Mouse (Mus musculus): Measurements from ENCODE around the gene Ulk4. TPM values are rescaled to one million over a fixed set of nuclear protein-coding genes. Genes with fewer than 3 reads are reported as not detected.
"Not testable (repeated sequence)": the region's sequence is repeated elsewhere in the genome, so short reads cannot be mapped to it uniquely, and the experiment has no call there.

Ulk4 gene
- polyA plus RNA-seq, 1 experiment: 14.9 TPM

DNA sequence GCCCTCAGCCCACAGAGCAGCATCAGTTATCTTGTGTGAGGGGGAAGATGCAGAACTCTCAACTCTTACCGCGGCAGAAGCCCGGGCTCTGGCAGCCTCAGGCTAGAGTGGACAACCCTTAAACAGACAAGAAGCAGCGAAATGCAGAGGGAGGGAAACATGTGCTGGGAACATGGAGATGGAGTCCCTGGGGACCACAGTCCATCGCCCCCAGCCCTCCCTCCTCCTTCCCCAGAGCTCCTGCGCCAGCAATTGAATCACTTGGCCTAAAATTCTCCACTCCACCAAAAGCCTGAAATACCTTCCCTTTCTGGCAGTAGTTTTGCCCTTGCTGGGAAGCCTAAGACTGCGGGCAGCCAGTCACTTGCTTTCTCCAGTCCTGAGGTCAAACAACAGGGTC is 72.0 kb downstream of the Ulk4 start:
- no peak for DNase-seq
- Histone ChIP-seq H3K4me1 (ENCODE audit: control insufficient read depth, insufficient read depth, low read length) (no peaks in the 10 kb centered on the region), H3K4me3 (replicated peaks; ENCODE audit: extremely low read depth, low read depth, low read length) (no peak overlapping the region)
- TF ChIP-seq POLR2A (IDR thresholded peaks at IDR 0.05; ENCODE audit: borderline replicate concordance, extremely low read depth, low read depth, low read length): no peak
- 65% methylated on average over 7 of the region's 7 CpGs for WGBS

DNA sequence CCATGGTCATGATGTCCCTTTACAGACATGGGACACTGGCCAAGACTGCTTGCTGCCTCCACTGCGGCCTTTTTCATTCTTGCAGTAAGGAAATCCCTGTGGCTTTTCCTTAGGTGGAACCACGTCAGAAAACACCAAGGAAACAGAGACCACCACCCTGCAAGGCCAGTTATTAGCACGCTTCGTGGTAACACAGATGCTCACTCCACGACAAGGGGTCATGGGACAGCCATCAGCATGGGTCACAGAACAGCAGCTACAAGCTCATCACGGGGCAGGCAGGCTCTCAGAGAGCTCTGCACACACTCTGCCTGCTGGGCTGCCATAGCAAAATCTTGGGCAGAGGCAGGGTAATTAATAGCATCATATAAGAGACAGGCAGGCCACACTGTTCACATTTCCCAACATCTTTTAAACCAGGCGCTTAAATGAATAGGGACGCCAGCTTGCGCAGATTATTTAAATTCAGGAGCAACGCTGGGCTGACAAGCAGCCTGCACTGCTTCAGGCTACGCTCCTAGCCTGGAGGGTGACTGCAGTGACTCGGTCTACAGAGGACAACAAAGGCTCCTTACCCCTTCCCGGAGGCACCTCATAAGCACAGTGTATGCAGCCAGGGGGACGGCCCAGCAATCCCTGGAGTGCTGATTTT is 72.7 kb downstream of the Ulk4 start:
- DNase-seq: no peak
- Histone ChIP-seq H3K4me3 (replicated peaks; ENCODE audit: extremely low read depth, low read depth, low read length) (no peak overlapping the region), H3K4me1 (ENCODE audit: control insufficient read depth, insufficient read depth, low read length) (no peaks in the 10 kb centered on the region)
- 82% methylated on average over 14 of the region's 14 CpGs for WGBS
- no peak for TF ChIP-seq POLR2A (IDR thresholded peaks at IDR 0.05; ENCODE audit: borderline replicate concordance, extremely low read depth, low read depth, low read length)
- no peak for TF ChIP-seq CTCF (IDR thresholded peaks at IDR 0.05; ENCODE audit: insufficient read depth, low read length)

DNA sequence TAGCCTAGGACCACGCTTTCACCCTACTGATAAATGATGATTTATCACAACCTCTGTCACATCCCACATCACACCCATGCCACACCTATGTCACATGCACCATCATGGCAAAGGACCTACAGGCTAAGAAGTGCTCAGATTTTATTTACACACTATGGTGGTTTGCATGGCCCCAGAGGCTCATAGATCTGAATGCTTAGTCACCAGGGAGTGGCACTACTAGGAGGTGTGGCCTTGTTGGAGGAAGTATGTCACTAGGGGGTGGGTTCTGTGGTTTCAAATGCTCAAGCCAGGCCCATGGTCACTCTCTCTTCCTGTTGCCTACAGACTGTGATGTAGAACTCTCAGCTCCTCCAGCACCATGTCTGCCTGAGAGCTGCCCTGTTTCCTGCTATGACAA is 73.3 kb downstream of the Ulk4 start:
- WGBS: 88% methylated on average over 1 of the region's 1 CpGs
- TF ChIP-seq CTCF (IDR thresholded peaks at IDR 0.05; ENCODE audit: insufficient read depth, low read length) (no peak), POLR2A (IDR thresholded peaks at IDR 0.05; ENCODE audit: borderline replicate concordance, extremely low read depth, low read depth, low read length) (no peak)
- no peaks in the 10 kb centered on the region for H3K4me1 ChIP-seq (ENCODE audit: control insufficient read depth, insufficient read depth, low read length)
- DNase-seq: no peak
- no peak overlapping the region for H3K4me3 ChIP-seq (replicated peaks; ENCODE audit: extremely low read depth, low read depth, low read length)

DNA sequence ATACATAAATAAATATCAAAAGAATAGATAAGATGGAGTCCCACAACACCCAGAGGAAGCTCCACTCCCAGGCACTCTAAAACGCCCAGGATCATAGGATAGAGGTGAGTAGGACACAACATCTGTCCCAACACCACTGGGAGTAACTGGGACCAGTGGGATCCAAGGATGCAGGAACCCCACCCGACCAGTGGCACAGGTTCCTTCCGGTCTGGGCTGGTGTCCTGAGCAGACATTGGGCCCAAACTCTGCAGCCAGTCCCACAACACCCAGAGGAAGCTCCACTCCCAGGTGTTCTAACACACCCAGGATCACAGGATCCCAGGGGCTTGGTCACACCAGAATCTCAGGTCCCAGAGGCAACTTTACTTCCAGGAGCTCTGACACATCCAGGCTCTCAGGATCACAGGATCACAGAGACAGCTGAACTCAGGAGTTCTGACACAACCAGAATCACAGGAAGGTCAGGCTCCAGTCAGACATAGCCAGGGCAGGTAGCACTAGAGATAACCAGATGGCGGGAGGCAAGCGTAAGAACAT is 77.8 kb downstream of the Ulk4 start:
- H3K4me1 ChIP-seq (ENCODE audit: control insufficient read depth, insufficient read depth, low read length); H3K4me3 ChIP-seq (replicated peaks; ENCODE audit: extremely low read depth, low read depth, low read length); DNase-seq: not testable (repeated sequence)
- 82% methylated on average over 5 of the region's 5 CpGs for WGBS

DNA sequence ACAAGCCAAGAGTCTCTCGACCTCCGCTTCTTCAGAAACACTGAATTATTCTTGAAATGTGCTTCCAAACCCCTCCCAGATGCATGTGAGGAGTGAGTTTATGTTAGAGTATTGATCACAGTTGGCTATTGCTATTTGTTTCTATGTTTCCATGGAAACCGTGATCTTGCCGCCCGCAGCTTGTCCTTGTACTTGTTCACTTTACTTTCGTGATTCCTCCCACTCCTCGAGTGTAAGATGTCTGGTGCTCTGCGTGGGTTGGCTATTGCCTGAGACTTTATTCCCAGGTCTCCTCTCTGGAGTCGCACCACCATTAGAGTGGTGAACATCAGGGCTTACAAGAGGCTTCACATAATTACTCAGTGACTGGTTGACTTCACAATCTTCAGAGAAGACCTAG is 80.5 kb downstream of the Ulk4 start:
- Histone ChIP-seq H3K4me3 (replicated peaks; ENCODE audit: extremely low read depth, low read depth, low read length) (no peak overlapping the region), H3K4me1 (ENCODE audit: control insufficient read depth, insufficient read depth, low read length) (no peaks in the 10 kb centered on the region)
- DNase-seq: no peak
- TF ChIP-seq CTCF (IDR thresholded peaks at IDR 0.05; ENCODE audit: insufficient read depth, low read length) (no peak), POLR2A (IDR thresholded peaks at IDR 0.05; ENCODE audit: borderline replicate concordance, extremely low read depth, low read depth, low read length) (no peak)
- WGBS: 84% methylated on average over 9 of the region's 9 CpGs

DNA sequence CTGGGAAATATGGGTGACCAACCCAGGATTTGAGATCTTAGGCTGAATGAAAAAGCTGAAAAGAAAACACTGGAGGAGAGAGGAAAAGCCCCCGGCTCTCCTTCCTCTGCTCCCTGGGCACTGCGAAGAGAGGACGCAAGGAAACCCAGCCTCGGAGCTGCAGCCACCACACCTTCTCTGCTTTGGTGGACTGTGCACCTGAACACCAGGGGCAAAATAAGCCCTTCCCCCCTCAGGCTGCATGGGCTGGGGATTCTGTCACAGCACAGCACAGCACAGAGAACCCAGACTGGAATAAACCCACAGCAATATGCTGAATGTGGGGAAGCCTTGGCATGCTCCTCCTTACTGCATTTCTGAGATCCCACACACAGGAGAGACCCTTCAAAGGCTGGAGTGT is 81.9 kb downstream of the Ulk4 start:
- Histone ChIP-seq H3K4me1 (ENCODE audit: control insufficient read depth, insufficient read depth, low read length) (no peaks in the 10 kb centered on the region), H3K4me3 (replicated peaks; ENCODE audit: extremely low read depth, low read depth, low read length) (no peak overlapping the region)
- TF ChIP-seq POLR2A (IDR thresholded peaks at IDR 0.05; ENCODE audit: borderline replicate concordance, extremely low read depth, low read depth, low read length) (no peak), CTCF (IDR thresholded peaks at IDR 0.05; ENCODE audit: insufficient read depth, low read length) (no peak)
- no peak for DNase-seq
- WGBS: 91% methylated on average over 4 of the region's 4 CpGs

DNA sequence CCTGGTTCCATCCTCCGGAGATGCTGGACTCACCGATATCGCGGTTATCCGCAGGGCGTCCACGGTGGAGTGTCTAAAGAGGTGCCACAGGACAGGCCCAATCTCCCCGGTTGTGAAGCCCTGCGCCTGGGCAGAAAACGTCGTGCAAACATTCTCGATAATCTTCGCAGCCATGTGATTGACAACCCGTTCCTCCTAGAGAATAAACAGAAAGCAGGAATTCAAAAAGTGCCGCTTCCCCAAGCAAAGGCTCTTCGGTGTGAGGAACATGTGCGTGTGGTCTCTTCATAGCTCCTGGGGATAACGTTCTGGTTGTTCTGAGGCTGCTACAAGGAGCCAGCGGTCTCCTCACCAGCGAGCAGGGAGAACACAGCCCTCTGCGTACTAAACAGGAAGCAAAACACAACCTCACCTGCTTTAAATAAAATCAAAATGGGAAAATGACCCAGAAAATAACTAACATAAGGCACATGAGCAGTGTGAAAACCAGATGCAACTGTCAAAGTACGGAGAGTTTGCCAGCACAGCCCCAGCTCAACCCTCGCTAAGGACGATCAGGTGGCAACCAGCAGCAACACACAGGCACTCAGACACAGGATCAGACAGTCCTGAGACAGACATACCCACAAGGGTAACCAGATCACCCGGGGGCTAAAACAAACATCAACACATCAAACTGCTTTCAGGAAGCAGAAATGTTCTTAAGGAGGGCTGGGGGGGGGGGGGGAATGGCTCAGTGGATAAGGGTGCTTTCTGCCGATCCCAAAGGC is 84.2 kb downstream of the Ulk4 start:
- H3K4me3 ChIP-seq (replicated peaks; ENCODE audit: extremely low read depth, low read depth, low read length): no peak overlapping the region
- no peak for TF ChIP-seq CTCF (IDR thresholded peaks at IDR 0.05; ENCODE audit: insufficient read depth, low read length)
- TF ChIP-seq POLR2A (IDR thresholded peaks at IDR 0.05; ENCODE audit: borderline replicate concordance, extremely low read depth, low read depth, low read length): no peak

DNA sequence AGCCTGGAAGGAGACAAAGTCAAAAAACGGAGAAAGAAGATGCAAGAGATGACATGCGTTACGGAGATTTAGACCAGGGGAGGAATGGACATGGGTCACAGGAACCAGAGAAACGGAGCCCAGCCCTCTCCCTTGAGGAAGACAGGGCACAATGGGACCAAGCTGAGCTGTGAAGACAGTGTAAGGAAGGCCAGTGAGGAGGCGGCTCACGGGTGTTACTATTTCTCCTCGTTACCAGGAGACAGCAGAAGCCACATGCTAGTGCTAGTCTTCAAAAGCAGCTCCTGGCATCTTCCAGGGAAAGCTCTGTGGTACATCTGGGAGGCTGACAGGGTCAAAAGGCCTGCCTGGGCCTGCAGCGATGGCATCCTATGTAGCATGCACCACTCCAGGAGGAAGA is 89.2 kb downstream of the Ulk4 start:
- TF ChIP-seq CTCF (IDR thresholded peaks at IDR 0.05; ENCODE audit: insufficient read depth, low read length) (no peak), POLR2A (IDR thresholded peaks at IDR 0.05; ENCODE audit: borderline replicate concordance, extremely low read depth, low read depth, low read length) (no peak)
- no peaks in the 10 kb centered on the region for H3K4me1 ChIP-seq (ENCODE audit: control insufficient read depth, insufficient read depth, low read length)
- DNase-seq: no peak
- WGBS: 83% methylated on average over 8 of the region's 8 CpGs
- H3K4me3 ChIP-seq (replicated peaks; ENCODE audit: extremely low read depth, low read depth, low read length): no peak overlapping the region

More for the DNA sequence above, 84.2 kb downstream of the Ulk4 start:
- H3K4me1 ChIP-seq (ENCODE audit: control insufficient read depth, insufficient read depth, low read length): no peaks in the 10 kb centered on the region
- WGBS: 92% methylated on average over 26 of the region's 26 CpGs
- DNase-seq: no peak

DNA sequence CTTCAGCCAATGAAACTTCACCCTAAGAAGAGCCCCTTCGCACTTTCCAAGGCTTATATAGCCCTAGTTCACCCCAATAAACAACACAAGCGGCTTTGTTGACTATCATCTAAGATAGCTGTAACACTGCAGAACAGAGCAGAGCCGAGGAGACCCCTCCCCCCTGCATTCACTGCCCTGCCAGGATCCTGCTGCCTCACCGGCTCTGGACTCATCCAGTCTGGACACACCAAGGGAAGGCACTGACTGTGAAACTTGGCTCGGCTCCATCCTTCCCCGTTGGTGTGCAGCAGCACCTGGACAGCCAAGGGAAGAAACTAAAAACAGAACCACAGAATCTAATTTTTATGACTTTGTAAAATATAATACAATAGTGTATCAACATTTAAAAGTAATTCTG is 91.2 kb downstream of the Ulk4 start:
- no peak for DNase-seq
- WGBS: 48% methylated on average over 6 of the region's 6 CpGs
- H3K4me1 ChIP-seq (ENCODE audit: control insufficient read depth, insufficient read depth, low read length): no peaks in the 10 kb centered on the region
- TF ChIP-seq CTCF (IDR thresholded peaks at IDR 0.05; ENCODE audit: insufficient read depth, low read length) (no peak), POLR2A (IDR thresholded peaks at IDR 0.05; ENCODE audit: borderline replicate concordance, extremely low read depth, low read depth, low read length) (no peak)
- no peak overlapping the region for H3K4me3 ChIP-seq (replicated peaks; ENCODE audit: extremely low read depth, low read depth, low read length)

DNA sequence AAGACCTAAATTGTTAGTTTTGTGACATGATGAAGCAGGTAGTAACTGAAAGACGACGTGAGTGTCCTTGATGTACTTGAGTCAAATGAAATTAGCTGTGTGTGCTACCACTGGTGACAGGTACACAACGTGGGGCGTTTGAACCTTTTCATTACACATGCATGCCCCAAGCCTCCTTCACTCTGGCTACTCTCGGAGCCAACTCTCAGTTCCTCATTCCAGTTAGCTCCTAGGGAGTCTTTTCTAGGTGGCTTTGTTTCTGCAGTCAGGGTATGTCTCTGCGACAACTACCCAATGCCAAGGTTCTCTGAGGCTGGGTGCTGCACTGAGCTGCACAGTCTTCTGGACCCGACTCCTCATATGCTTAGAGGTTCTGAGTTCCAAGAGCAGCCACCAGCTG is 100.6 kb downstream of the Ulk4 start:
- Histone ChIP-seq H3K4me3 (replicated peaks; ENCODE audit: extremely low read depth, low read depth, low read length) (no peak overlapping the region), H3K4me1 (ENCODE audit: control insufficient read depth, insufficient read depth, low read length) (no peaks in the 10 kb centered on the region)
- WGBS: 91% methylated on average over 7 of the region's 7 CpGs
- TF ChIP-seq CTCF (IDR thresholded peaks at IDR 0.05; ENCODE audit: insufficient read depth, low read length): no peak
- no peak for DNase-seq

All from lung, adult 2 months (tissue).